Mouse (Mus musculus): Measurements from ENCODE around the gene Arid1b. TPM values are rescaled to one million over a fixed set of nuclear protein-coding genes. Genes with fewer than 3 reads are reported as not detected.
A peak's percentile ranks its signal among the peaks of the same experiment; 100 is the strongest.

Gene Arid1b
- polyA plus RNA-seq, 1 experiment from 2014 or later: 12.9 TPM

DNA sequence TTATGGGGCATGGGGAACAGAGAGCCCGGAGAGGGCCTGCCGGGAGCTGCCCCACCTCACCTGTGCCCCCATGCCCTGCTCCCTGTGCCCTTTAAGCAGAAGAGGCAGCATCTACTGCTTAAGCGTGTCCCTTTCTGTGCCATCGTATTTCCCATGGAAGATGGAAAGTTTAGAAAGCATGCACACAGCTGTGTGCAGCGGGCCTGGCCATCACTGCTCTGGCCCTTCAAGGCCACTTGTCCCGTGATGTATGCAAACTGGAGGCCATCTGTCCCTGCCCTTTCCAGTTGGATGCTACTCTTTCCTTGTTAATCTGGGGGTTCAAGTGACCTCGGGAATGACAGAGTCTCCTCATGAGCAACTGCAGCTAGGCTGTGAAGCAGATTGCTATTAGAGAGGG is 163.5 kb downstream of the Arid1b start:
- Histone ChIP-seq H3K36me3 (0 out of 2 replicates have a peak, but pooled peaks cover 5% of the 10 kb centered on the region), H3K9me3 (replicated peaks) (no peaks in the 10 kb centered on the region), H3K4me2 (no peak overlapping the region), H3K4me3 (replicated peaks) (no peak overlapping the region), H3K27ac (0 out of 2 replicates have a peak overlapping the region, but pooled peaks have one; percentile 22), H3K4me1 (peaks cover 30% of the 10 kb centered on the region), H3K27me3 (no peaks in the 10 kb centered on the region), H3K9ac (no peak overlapping the region)
- WGBS: 53% methylated on average over 7 of the region's 7 CpGs
- ATAC-seq (replicated peaks; ENCODE audit: low FRiP score): no peak

DNA sequence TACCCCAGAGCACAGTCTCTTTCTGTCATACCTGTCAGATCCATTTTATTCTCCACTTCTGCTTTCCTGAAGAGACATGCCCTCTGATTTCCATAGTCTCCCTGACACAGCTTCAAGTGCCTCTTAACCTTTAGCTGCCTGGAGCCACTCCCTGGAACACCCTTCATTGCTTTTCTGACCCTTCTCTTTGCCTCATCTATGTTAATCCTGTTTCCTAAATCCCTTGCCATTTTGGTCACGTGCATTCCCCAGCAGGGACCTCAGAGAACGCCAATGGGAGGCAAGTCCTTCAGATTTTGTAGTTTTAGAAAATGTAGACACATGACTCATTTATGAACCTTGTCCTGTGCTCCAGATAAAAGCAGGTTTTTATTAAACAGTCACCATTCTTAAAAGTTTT is 168.4 kb downstream of the Arid1b start:
- no peak for ATAC-seq (replicated peaks; ENCODE audit: low FRiP score)
- H3K36me3 ChIP-seq: 0 out of 2 replicates have a peak, but pooled peaks cover 5% of the 10 kb centered on the region
- 73% methylated on average over 2 of the region's 2 CpGs for WGBS
- peaks cover 14% of the 10 kb centered on the region for H3K4me1 ChIP-seq
- H3K9me3 ChIP-seq (replicated peaks): no peaks in the 10 kb centered on the region
- H3K9ac ChIP-seq: no peak overlapping the region
- no peak overlapping the region for H3K4me3 ChIP-seq (replicated peaks)
- H3K27me3 ChIP-seq: no peaks in the 10 kb centered on the region
- H3K4me2 ChIP-seq: no peak overlapping the region
- H3K27ac ChIP-seq: no peak overlapping the region

DNA sequence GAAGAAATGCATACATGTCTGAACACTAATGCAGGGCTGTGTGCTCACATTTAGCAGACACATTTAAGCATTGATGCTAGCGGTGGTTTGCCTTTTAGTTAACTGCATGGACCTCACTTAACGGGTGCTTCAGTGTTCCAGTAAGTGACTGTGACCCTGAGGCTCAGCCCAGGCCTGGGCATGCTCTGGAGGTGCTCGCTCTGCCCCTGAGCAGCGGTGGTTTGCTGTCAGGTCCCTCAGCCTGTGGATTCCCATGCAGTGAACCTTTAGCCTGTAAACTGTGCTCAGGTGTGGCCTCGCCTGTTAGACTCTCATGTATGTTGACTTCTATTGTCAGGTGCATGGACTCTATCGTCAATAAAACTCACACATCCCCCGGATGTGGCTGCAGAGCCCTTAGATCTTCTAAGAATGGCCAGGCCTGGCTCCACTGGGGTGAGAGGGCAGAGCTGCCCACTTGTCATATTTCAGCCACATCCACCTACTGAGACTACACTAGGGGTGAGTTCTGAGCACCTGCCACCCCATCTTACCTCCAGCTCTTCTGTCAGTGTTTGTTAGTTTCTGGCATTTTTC is 169.2 kb downstream of the Arid1b start:
- 75% methylated on average over 7 of the region's 7 CpGs for WGBS
- H3K36me3 ChIP-seq: 0 out of 2 replicates have a peak, but pooled peaks cover 5% of the 10 kb centered on the region
- H3K4me1 ChIP-seq: peaks cover 17% of the 10 kb centered on the region
- H3K4me2 ChIP-seq: no peak overlapping the region
- no peak overlapping the region for H3K9ac ChIP-seq
- H3K27me3 ChIP-seq: no peaks in the 10 kb centered on the region
- no peak overlapping the region for H3K27ac ChIP-seq
- ATAC-seq (replicated peaks; ENCODE audit: low FRiP score): no peak
- H3K4me3 ChIP-seq (replicated peaks): no peak overlapping the region
- no peaks in the 10 kb centered on the region for H3K9me3 ChIP-seq (replicated peaks)

DNA sequence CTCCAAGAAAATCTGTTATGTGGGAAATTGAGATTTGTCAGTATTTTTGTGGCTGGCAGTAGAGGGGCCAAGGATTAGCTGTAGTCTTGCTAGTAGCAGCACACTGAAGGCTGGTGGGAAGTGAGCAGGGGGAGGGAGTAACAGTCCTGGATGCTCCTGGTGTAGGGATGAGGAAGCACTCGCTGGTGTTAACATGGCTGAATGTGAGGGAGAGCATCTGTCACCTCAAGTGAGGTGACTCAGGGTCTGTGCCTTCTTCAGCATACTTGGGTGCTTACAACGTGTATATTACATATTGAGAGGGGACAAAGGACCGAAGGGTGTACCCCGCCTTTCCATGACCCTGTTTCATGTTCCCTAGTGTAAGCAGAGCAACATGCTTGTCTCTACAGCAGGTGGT is 170.7 kb downstream of the Arid1b start:
- Histone ChIP-seq H3K27ac (no peak overlapping the region), H3K4me2 (no peak overlapping the region), H3K27me3 (no peaks in the 10 kb centered on the region), H3K4me1 (peaks cover 31% of the 10 kb centered on the region), H3K9me3 (replicated peaks) (no peaks in the 10 kb centered on the region), H3K36me3 (no peaks in the 10 kb centered on the region), H3K4me3 (replicated peaks) (no peak overlapping the region), H3K9ac (no peak overlapping the region)
- no peak for ATAC-seq (replicated peaks; ENCODE audit: low FRiP score)
- WGBS: 88% methylated on average over 4 of the region's 4 CpGs

DNA sequence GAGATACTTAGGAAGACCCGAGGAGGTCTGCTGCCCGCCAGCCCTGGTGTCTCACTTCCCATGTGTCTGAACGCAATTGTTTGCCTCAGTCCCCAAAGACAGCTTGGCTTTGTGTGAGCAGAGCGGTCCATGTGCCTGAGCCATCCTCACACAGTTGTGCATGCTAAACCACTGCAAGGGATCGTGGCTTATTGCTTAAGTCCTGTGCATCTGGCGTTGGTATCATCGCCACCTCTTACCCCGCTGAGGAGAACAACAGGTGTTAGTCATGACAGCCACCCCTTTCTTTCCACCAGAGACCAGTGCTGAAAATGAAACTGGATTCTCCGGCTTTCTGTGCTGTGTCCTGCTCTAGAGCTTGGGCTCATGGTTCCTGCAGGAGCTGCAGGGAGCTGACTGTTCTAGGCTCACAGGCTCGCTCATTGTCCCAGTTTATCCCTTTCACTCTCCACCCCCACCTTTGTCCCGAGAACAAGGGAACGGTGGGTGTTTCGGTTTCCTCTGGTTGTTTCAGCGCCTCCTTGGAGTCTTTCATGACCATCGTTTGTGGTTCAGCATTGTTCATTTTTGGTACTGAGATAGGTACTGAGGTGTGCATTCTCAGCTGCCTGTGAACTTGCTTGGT is 171.2 kb downstream of the Arid1b start:
- H3K36me3 ChIP-seq: no peaks in the 10 kb centered on the region
- 78% methylated on average over 15 of the region's 15 CpGs for WGBS
- H3K9ac ChIP-seq: no peak overlapping the region
- no peak overlapping the region for H3K4me3 ChIP-seq (replicated peaks)
- no peaks in the 10 kb centered on the region for H3K9me3 ChIP-seq (replicated peaks)
- peaks cover 33% of the 10 kb centered on the region for H3K4me1 ChIP-seq
- H3K4me2 ChIP-seq: no peak overlapping the region
- ATAC-seq (replicated peaks; ENCODE audit: low FRiP score): no peak
- H3K27ac ChIP-seq: no peak overlapping the region
- H3K27me3 ChIP-seq: no peaks in the 10 kb centered on the region

DNA sequence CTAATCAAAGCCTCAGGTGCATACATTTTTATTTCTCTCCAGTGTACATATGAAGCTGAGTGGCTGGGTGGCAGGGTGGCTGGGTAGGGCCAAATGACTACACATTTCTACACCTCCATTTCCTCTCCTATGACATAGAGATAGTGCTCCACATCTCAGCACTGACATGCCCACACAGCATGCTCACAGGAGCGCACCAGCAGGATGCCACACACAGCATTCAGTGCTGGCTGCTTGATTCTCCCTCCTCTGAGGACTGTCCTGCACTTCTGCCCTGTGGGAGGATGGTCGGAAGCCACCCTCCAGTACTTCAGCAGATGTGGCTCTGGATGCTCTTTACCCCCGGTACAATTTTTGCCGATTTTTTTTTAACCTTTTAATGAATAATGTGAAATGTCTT is 172.0 kb downstream of the Arid1b start:
- H3K27ac ChIP-seq: no peak overlapping the region
- H3K4me1 ChIP-seq: peaks cover 33% of the 10 kb centered on the region
- H3K36me3 ChIP-seq: no peaks in the 10 kb centered on the region
- ATAC-seq (replicated peaks; ENCODE audit: low FRiP score): no peak
- no peak overlapping the region for H3K4me3 ChIP-seq (replicated peaks)
- H3K4me2 ChIP-seq: no peak overlapping the region
- H3K9me3 ChIP-seq (replicated peaks): no peaks in the 10 kb centered on the region
- 88% methylated on average over 4 of the region's 4 CpGs for WGBS
- no peaks in the 10 kb centered on the region for H3K27me3 ChIP-seq
- H3K9ac ChIP-seq: no peak overlapping the region

DNA sequence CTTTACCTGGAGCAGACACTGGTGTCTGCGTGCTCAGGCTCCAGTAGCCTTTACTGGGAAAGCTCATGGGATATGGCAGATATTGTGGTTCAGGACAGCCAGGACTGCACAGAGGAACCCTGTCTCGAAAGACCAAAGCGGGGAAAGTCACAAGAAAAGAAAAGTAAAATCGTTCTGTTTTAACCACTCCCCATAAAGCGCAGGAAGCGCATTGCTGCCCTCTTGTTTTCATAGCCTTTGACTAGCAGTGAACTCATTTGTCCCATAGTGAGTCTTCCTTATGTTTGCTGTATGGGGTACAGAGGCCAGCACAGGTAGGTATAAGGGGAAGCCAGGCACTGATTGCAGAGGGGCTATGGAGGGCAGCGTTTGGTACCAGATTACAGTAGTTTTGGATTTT is 173.9 kb downstream of the Arid1b start:
- WGBS: 78% methylated on average over 7 of the region's 7 CpGs
- Histone ChIP-seq H3K9ac (no peak overlapping the region), H3K4me3 (replicated peaks) (no peak overlapping the region), H3K27me3 (no peaks in the 10 kb centered on the region), H3K27ac (no peak overlapping the region), H3K36me3 (no peaks in the 10 kb centered on the region), H3K4me2 (no peak overlapping the region), H3K4me1 (peaks cover 41% of the 10 kb centered on the region), H3K9me3 (replicated peaks) (no peaks in the 10 kb centered on the region)
- no peak for ATAC-seq (replicated peaks; ENCODE audit: low FRiP score)

DNA sequence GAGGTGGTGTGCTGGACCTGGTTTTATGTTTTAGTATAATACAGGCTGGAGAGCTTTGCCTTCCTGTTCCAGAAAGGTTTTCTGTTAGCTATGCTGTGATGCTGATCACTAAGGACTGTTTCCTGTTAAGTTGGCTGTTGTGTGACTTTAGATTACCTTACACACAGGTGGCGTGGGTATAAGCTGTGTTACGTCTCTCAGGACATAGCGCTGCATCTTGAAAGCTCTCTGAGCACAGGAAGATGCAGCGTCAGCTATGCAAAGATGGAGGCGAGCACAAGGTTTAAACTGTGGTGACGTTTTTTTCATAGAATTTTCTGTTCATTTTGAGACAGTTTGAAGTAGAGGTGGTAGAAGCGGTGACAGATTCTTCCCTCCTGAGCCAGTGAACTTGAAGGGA is 174.5 kb downstream of the Arid1b start:
- Histone ChIP-seq H3K27me3 (no peaks in the 10 kb centered on the region), H3K4me2 (no peak overlapping the region), H3K4me3 (replicated peaks) (no peak overlapping the region), H3K27ac (no peak overlapping the region), H3K36me3 (no peaks in the 10 kb centered on the region), H3K4me1 (peaks cover 36% of the 10 kb centered on the region), H3K9me3 (replicated peaks) (no peaks in the 10 kb centered on the region), H3K9ac (no peak overlapping the region)
- WGBS: 87% methylated on average over 7 of the region's 7 CpGs
- ATAC-seq (replicated peaks; ENCODE audit: low FRiP score): no peak

DNA sequence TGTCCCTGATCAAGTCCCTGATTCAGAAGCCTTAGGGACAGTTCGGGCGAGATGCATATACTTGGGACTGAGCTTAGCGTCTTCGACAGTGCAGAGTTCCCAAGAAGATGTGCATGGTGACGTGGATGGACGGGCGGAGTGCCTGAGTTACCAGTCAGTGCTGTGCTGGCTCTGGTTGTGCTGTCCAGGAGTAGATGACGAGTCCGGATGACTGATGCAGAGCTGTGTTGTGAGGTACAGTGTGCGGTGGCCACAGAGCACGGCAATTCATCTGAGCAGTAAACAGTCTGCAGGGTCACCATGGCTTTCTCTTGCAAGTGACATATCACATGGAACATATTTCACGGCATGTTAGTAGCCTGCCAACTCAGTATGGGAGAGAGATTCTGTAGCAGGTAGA is 176.2 kb downstream of the Arid1b start:
- no peaks in the 10 kb centered on the region for H3K9me3 ChIP-seq (replicated peaks)
- peaks cover 40% of the 10 kb centered on the region for H3K4me1 ChIP-seq
- no peak overlapping the region for H3K4me3 ChIP-seq (replicated peaks)
- H3K36me3 ChIP-seq: no peaks in the 10 kb centered on the region
- no peaks in the 10 kb centered on the region for H3K27me3 ChIP-seq
- H3K27ac ChIP-seq: no peak overlapping the region
- no peak overlapping the region for H3K9ac ChIP-seq
- H3K4me2 ChIP-seq: no peak overlapping the region
- ATAC-seq (replicated peaks; ENCODE audit: low FRiP score): no peak
- 93% methylated on average over 12 of the region's 12 CpGs for WGBS

DNA sequence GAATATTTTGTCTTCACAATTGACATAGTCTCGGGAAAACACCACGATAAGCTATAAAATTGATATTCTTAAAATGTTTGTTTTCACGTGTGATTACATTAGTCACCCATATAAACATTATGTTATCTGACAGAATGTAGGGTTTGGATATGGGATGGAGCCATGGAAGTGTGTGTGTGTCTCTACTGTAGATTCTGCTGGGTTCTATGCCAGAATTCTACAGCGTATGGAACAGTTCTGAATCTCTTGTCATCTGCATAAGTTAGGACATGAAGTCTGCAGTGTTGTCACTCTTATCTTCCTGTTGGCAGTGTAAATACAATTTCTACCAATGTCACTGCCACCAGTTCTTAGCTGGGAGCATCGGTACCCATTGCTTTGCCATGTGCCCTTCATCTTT is 177.3 kb downstream of the Arid1b start:
- H3K4me2 ChIP-seq: no peak overlapping the region

DNA sequence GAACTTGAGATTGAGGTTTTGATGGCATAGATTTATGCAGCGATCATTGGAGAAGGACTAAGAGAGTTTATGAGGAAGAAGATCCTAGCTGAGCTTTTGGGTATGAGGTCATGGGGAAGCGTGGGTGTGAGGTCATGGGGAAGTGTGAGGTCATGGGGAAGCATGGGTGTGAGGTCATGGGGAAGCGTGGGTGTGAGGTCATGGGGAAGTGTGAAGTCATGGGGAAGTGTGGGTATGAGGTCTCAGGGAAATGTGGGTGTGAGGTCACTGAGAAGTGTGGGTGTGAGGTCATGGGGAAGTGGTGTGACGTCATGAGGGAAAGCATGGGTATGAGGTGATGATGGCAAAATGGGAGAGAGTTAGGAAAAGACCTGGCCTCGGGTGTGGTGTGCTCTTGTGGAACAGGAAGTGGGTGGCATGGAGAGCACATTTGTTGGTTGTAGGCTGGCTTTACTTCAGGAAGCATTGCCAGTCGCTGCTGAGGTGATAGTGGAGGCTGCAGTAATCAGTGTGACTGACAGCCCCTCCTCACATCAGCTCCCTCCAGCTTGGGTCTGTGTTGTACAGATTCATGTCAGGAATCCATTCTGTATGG is 180.4 kb downstream of the Arid1b start:
- no peak overlapping the region for H3K4me3 ChIP-seq (replicated peaks)
- H3K4me1 ChIP-seq: peaks cover 51% of the 10 kb centered on the region
- no peaks in the 10 kb centered on the region for H3K27me3 ChIP-seq
- no peak overlapping the region for H3K27ac ChIP-seq
- H3K36me3 ChIP-seq: no peaks in the 10 kb centered on the region
- H3K4me2 ChIP-seq: no peak overlapping the region
- WGBS: 77% methylated on average over 6 of the region's 6 CpGs
- H3K9me3 ChIP-seq (replicated peaks): no peaks in the 10 kb centered on the region
- no peak overlapping the region for H3K9ac ChIP-seq
- ATAC-seq (replicated peaks; ENCODE audit: low FRiP score): no peak

More for the DNA sequence above, 177.3 kb downstream of the Arid1b start:
- peaks cover 47% of the 10 kb centered on the region for H3K4me1 ChIP-seq
- 87% methylated on average over 5 of the region's 5 CpGs for WGBS
- H3K9me3 ChIP-seq (replicated peaks): no peaks in the 10 kb centered on the region
- H3K9ac ChIP-seq: no peak overlapping the region
- no peaks in the 10 kb centered on the region for H3K36me3 ChIP-seq
- H3K4me3 ChIP-seq (replicated peaks): no peak overlapping the region
- H3K27me3 ChIP-seq: no peaks in the 10 kb centered on the region
- no peak for ATAC-seq (replicated peaks; ENCODE audit: low FRiP score)
- no peak overlapping the region for H3K27ac ChIP-seq

DNA sequence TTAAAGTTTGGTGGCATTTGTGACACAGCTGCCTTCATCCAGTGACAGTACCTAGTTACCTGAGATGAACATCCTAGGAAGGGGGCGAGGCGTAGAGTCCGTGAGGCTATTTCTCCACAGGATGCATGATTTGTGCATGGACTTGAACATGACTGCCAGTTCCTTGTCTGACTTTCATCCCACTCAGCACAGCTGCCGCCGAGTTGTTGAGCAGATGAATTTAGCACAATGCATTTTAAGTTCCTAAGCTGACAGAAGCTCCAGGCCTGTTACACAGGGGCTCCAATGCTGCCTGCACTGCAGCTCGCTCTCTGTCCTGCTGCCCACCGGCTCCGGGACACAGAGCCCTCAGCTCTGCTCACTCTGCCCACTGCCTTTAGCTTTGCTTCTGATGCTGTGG is 181.4 kb downstream of the Arid1b start:
- Histone ChIP-seq H3K27ac (no peak overlapping the region), H3K4me3 (replicated peaks) (no peak overlapping the region), H3K36me3 (no peaks in the 10 kb centered on the region), H3K4me2 (no peak overlapping the region), H3K27me3 (no peaks in the 10 kb centered on the region), H3K9ac (no peak overlapping the region), H3K9me3 (replicated peaks) (no peaks in the 10 kb centered on the region), H3K4me1 (peaks cover 55% of the 10 kb centered on the region)
- no peak for ATAC-seq (replicated peaks; ENCODE audit: low FRiP score)
- WGBS: 84% methylated on average over 8 of the region's 8 CpGs
